Mouse (Mus musculus): ENCODE measurements at regions not wholly inside any gene's neighbourhood (a gene's known extent, or its start where the extent isn't known, plus 50 kb on each side); places are given as distances from the start of the nearest gene placed in this dataset.
A peak's percentile ranks its signal among the peaks of the same experiment; 100 is the strongest.

DNA sequence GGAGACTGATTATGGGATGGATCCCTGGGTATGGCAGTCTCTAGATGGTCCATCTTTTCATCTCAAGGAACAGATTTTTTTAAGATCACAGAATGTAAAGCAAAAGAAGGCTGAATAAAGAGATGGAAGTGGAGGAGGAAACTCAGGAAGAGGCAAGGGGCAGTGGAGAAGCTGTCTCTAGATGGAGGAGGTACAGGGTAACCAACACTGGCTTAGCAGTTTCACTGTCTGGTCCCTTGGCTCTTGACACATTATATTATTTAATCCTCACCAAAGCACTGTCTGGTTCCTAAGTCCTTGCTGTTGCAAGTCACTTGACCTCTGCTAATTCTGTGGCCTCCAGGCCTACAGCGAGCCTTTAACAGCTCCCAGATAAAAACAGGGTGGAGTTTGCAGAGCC lies 154.6 kb upstream of the Marcks start:
- 59% methylated on average over 1 of the region's 1 CpGs for WGBS (ENCODE audit: insufficient replicate concordance)

DNA sequence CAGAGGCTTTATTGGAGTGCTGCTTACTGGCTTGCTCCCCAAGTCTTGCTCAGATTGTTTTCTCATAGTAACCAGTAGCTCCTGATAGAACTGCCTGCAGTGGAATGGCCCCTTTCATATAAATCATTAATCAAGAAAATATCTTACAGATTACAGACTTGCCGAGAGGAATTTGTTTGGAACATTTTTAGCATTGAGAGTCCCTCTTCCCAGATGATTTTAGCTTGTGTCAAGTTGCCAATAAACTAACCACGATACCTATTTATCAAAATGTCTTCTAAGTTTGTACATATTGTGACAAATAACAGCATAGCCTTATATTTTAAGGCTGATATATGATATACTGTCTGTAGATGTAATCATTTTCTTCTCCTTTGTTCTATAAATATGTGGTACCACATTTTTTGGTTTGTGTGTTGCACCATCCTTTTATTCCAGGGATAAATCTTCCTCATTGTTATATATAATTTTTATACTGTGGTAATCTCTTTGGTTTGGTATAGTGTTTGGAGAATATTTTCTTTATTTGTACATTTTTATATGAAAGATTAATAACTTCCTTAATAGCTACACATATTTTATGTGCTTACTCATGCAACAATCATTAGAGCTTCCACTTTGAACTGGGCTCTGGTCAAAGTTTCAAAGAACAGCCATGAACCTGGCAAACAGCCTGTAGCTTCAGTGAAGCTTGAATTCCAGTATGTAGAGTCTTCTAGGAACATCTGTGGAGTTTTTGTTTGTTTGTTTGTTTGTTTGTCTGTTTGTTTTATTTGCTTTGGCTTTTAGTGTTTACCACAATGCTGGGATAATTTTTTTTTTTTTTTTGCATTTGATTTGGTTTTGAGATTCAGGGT lies 153.1 kb upstream of the Marcks start:
- DNase-seq (no peak), ATAC-seq (no peak)
- no peak for TF ChIP-seq CTCF (IDR thresholded peaks at IDR 0.05; ENCODE audit: low read depth)
- TF ChIP-seq EP300 (IDR thresholded peaks at IDR 0.05; ENCODE audit: low read depth) = no peak
- no peak overlapping the region for H3K4me2 ChIP-seq (ENCODE audit: low read depth, low read length)
- no peak overlapping the region for H3K27ac ChIP-seq (ENCODE audit: low read depth)
- no peaks in the 10 kb centered on the region for H3K9me3 ChIP-seq (ENCODE audit: low read length)
- no peaks in the 10 kb centered on the region for H3K36me3 ChIP-seq (replicated peaks; ENCODE audit: insufficient read depth, low read length)
- H3K9ac ChIP-seq (replicated peaks) = no peak overlapping the region
- H3K4me3 ChIP-seq (ENCODE audit: low read depth, low read length) = no peak overlapping the region
- H3K4me1 ChIP-seq (ENCODE audit: insufficient read depth) = no peaks in the 10 kb centered on the region
- no peaks in the 10 kb centered on the region for H3K27me3 ChIP-seq (ENCODE audit: insufficient read depth, low read length)
- 74% methylated on average over 2 of the region's 2 CpGs for WGBS (ENCODE audit: insufficient replicate concordance)

More for the DNA sequence above, 154.6 kb upstream of the Marcks start:
- H3K9me3 ChIP-seq (ENCODE audit: low read length) = no peaks in the 10 kb centered on the region
- H3K4me2 ChIP-seq (ENCODE audit: low read depth, low read length) = no peak overlapping the region
- H3K27ac ChIP-seq (ENCODE audit: low read depth) = no peak overlapping the region
- H3K4me3 ChIP-seq (ENCODE audit: low read depth, low read length) = no peak overlapping the region
- H3K27me3 ChIP-seq (ENCODE audit: insufficient read depth, low read length) = no peaks in the 10 kb centered on the region
- DNase-seq (no peak), ATAC-seq (no peak)
- no peak overlapping the region for H3K9ac ChIP-seq (replicated peaks)
- no peaks in the 10 kb centered on the region for H3K4me1 ChIP-seq (ENCODE audit: insufficient read depth)
- no peaks in the 10 kb centered on the region for H3K36me3 ChIP-seq (replicated peaks; ENCODE audit: insufficient read depth, low read length)
- TF ChIP-seq EP300 (IDR thresholded peaks at IDR 0.05; ENCODE audit: low read depth) = no peak
- no peak for TF ChIP-seq CTCF (IDR thresholded peaks at IDR 0.05; ENCODE audit: low read depth)

DNA sequence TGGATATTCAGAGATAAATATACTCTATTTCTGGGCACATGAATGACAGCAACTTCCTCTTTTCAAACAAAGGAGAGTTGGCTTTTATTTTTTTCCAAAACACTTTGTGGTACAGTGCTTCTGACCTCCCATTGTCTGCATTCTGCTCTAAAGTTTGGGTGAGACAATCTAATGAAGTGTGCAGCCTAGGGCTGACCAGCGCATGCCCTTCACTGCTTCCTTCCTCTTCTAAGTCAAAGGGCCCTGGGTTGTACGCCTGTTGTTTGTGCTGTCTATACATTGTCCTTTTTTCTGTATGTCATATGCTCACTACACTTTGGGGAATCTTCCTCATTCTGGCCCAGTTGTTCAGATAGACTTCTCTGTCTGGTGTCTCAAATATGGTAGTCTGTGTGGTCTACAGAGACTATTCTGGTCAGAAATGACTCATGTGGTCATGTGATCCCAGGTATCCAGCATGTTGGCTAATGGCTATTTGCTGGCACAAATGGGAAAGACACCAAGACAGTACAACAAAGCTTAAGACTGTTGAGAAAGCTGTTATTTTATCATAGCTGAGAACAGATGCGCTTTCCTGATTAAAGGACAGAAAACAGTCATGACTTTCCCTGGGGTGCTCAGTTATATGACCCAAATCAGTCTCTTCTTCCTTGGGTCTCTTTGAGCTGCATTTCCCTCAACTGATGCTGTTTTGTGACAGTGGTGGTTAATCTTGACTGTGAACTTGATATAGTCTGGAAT lies 151.4 kb upstream of the Marcks start:
- Histone ChIP-seq H3K9me3 (ENCODE audit: low read length) (no peaks in the 10 kb centered on the region), H3K4me1 (ENCODE audit: insufficient read depth) (no peaks in the 10 kb centered on the region), H3K27ac (ENCODE audit: low read depth) (peak overlapping the region; percentile 52; the same call in 1 of the 2 replicates), H3K9ac (replicated peaks) (no peak overlapping the region), H3K4me2 (ENCODE audit: low read depth, low read length) (no peak overlapping the region), H3K27me3 (ENCODE audit: insufficient read depth, low read length) (no peaks in the 10 kb centered on the region), H3K36me3 (replicated peaks; ENCODE audit: insufficient read depth, low read length) (no peaks in the 10 kb centered on the region), H3K4me3 (ENCODE audit: low read depth, low read length) (no peak overlapping the region)
- no peak for TF ChIP-seq EP300 (IDR thresholded peaks at IDR 0.05; ENCODE audit: low read depth)
- no peak for TF ChIP-seq CTCF (IDR thresholded peaks at IDR 0.05; ENCODE audit: low read depth)
- ATAC-seq (peak; percentile 43; the same call in 1 of the 2 replicates), DNase-seq (no peak)
- WGBS (ENCODE audit: insufficient replicate concordance) = 49% methylated on average over 3 of the region's 3 CpGs

DNA sequence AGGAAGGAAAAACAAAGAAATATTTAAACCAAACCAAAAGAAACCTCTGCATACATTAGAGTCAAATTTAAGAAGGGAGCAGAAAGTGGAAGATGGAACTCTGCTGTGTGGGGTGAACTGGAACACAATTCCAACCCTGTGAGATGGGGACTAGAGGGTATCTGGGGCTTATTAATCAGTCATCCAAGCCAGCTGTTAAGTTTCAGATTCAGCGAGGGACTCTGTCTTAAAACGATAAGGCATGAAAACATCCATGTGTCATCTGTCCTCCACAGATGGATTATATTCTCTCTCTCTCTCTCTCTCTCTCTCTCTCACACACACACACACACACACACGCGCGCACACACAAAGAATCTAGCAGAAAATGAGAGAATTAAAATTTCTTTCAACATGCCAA lies 147.6 kb upstream of the Marcks start:
- DNase-seq = no peak
- ATAC-seq = no peak
- H3K27me3 ChIP-seq (ENCODE audit: insufficient read depth, low read length) = no peaks in the 10 kb centered on the region
- no peak overlapping the region for H3K27ac ChIP-seq (ENCODE audit: low read depth)
- H3K36me3 ChIP-seq (replicated peaks; ENCODE audit: insufficient read depth, low read length) = no peaks in the 10 kb centered on the region
- no peak for TF ChIP-seq CTCF (IDR thresholded peaks at IDR 0.05; ENCODE audit: low read depth)
- TF ChIP-seq EP300 (IDR thresholded peaks at IDR 0.05; ENCODE audit: low read depth) = no peak
- no peak overlapping the region for H3K9ac ChIP-seq (replicated peaks)
- no peak overlapping the region for H3K4me2 ChIP-seq (ENCODE audit: low read depth, low read length)
- H3K9me3 ChIP-seq (ENCODE audit: low read length) = no peaks in the 10 kb centered on the region
- 78% methylated on average over 5 of the region's 5 CpGs for WGBS (ENCODE audit: insufficient replicate concordance)
- H3K4me1 ChIP-seq (ENCODE audit: insufficient read depth) = no peaks in the 10 kb centered on the region
- H3K4me3 ChIP-seq (ENCODE audit: low read depth, low read length) = no peak overlapping the region

DNA sequence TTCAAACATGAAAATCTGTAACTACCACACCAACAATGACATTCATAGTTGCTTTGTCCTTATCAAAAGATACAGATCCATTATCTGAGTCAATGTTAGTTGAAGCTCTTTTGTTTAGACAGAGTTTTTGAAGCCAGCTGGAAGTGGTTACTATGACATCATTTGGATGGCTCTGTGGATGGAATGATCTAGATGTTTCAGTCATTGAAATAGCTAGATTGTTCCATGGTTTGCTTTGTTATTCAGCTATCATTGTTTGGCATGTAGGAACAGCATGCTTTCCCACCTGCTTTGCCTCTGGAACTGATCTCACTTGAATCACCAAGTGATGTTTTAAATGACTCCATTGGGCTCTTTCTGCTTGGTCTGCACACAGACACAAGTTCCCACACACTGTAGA lies 144.2 kb upstream of the Marcks start:
- H3K27ac ChIP-seq (ENCODE audit: low read depth) = no peak overlapping the region
- H3K4me3 ChIP-seq (ENCODE audit: low read depth, low read length) = no peak overlapping the region
- ATAC-seq (no peak), DNase-seq (no peak)
- no peaks in the 10 kb centered on the region for H3K27me3 ChIP-seq (ENCODE audit: insufficient read depth, low read length)
- no peaks in the 10 kb centered on the region for H3K9me3 ChIP-seq (ENCODE audit: low read length)
- no peaks in the 10 kb centered on the region for H3K36me3 ChIP-seq (replicated peaks; ENCODE audit: insufficient read depth, low read length)
- H3K4me2 ChIP-seq (ENCODE audit: low read depth, low read length) = no peak overlapping the region
- peaks cover 8% of the 10 kb centered on the region; the same call in 1 of the 2 replicates for H3K4me1 ChIP-seq (ENCODE audit: insufficient read depth)
- H3K9ac ChIP-seq (replicated peaks) = no peak overlapping the region
- TF ChIP-seq CTCF (IDR thresholded peaks at IDR 0.05; ENCODE audit: low read depth) (no peak), EP300 (IDR thresholded peaks at IDR 0.05; ENCODE audit: low read depth) (no peak)

DNA sequence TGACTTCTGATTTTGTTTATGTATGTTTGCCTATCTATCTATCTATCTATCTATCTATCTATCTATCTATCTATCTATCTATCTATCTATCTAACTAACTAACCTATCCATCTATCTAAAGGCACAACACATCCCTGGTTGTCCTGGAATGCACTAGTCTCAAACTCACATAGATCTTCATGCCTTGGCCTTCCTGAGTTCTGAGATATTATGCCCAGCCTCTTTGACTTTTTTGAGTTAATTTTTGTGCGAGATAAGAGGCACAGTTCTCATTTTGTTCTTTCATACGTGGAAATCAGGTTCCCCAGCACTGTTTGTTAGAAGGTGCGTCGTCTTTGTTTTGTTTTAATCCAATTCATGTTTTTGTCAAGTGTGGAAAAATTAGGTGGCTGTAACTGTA lies 142.1 kb upstream of the Marcks start:
- ATAC-seq (no peak), DNase-seq (no peak)
- Histone ChIP-seq H3K4me2 (ENCODE audit: low read depth, low read length) (no peak overlapping the region), H3K36me3 (replicated peaks; ENCODE audit: insufficient read depth, low read length) (no peaks in the 10 kb centered on the region), H3K4me3 (ENCODE audit: low read depth, low read length) (no peak overlapping the region), H3K9ac (replicated peaks) (no peak overlapping the region), H3K4me1 (ENCODE audit: insufficient read depth) (peaks cover 15% of the 10 kb centered on the region), H3K9me3 (ENCODE audit: low read length) (no peaks in the 10 kb centered on the region), H3K27ac (ENCODE audit: low read depth) (no peak overlapping the region), H3K27me3 (ENCODE audit: insufficient read depth, low read length) (no peaks in the 10 kb centered on the region)
- TF ChIP-seq CTCF (IDR thresholded peaks at IDR 0.05; ENCODE audit: low read depth) (no peak), EP300 (IDR thresholded peaks at IDR 0.05; ENCODE audit: low read depth) (no peak)
- 55% methylated on average over 4 of the region's 4 CpGs for WGBS (ENCODE audit: insufficient replicate concordance)
